Mouse (Mus musculus) embryonic facial prominence, embryonic 12.5 days (tissue): ENCODE measurements at regions not wholly inside any gene's neighbourhood (a gene's known extent, or its start where the extent isn't known, plus 50 kb on each side); places are given as distances from the start of the nearest gene placed in this dataset.

Experiments used
- ATAC-seq: fragments of 200-750 bp; cut with Nextera tagmentation; 2 replicates; pipeline ENCODE4 v1.8.0; 2017; ENCODE audit not compliant: insufficient number of reproducible peaks, insufficient read depth, low FRiP score, low TSS enrichment
- H3K27ac ChIP-seq: fragments of 300-500 bp; sonication (generic); 2 replicates; pipeline ENCODE4 v1.5.1; 2016; ENCODE audit warnings: mild to moderate bottlenecking
- H3K27me3 ChIP-seq: fragments of 300-500 bp; sonication (generic); 2 replicates; pipeline ENCODE4 v1.6.1; 2016; ENCODE audit warnings: mild to moderate bottlenecking, moderate library complexity
- H3K36me3 ChIP-seq: fragments of 300-500 bp; sonication (generic); 2 replicates; pipeline ENCODE4 v1.6.1; 2016; ENCODE audit warnings: mild to moderate bottlenecking
- H3K4me1 ChIP-seq: fragments of 300-500 bp; sonication (generic); 2 replicates; pipeline ENCODE4 v1.6.1; 2016
- H3K4me2 ChIP-seq: fragments of 300-500 bp; sonication (generic); replicated peaks from 2 replicates; pipeline ENCODE4 v1.6.1; 2016; ENCODE audit warnings: mild to moderate bottlenecking, moderate library complexity
- H3K4me3 ChIP-seq: fragments of 300-500 bp; sonication (generic); 2 replicates; pipeline ENCODE4 v1.5.1; 2016; ENCODE audit warnings: mild to moderate bottlenecking
- H3K9ac ChIP-seq: fragments of 300-500 bp; sonication (generic); 2 replicates; pipeline ENCODE4 v1.6.1; 2016; ENCODE audit warnings: mild to moderate bottlenecking, moderate library complexity
- H3K9me3 ChIP-seq: fragments of 300-500 bp; sonication (generic); 2 replicates; pipeline ENCODE4 v1.6.1; 2016; ENCODE audit warnings: mild to moderate bottlenecking, moderate library complexity
- WGBS: fragments of 180-500 bp; shearing (Covaris S2); methylation state at CpG from one replicate; pipeline ENCODE4 v1.1.7; 2016; 5-methylcytosine and 5-hydroxymethylcytosine counted together

DNA sequence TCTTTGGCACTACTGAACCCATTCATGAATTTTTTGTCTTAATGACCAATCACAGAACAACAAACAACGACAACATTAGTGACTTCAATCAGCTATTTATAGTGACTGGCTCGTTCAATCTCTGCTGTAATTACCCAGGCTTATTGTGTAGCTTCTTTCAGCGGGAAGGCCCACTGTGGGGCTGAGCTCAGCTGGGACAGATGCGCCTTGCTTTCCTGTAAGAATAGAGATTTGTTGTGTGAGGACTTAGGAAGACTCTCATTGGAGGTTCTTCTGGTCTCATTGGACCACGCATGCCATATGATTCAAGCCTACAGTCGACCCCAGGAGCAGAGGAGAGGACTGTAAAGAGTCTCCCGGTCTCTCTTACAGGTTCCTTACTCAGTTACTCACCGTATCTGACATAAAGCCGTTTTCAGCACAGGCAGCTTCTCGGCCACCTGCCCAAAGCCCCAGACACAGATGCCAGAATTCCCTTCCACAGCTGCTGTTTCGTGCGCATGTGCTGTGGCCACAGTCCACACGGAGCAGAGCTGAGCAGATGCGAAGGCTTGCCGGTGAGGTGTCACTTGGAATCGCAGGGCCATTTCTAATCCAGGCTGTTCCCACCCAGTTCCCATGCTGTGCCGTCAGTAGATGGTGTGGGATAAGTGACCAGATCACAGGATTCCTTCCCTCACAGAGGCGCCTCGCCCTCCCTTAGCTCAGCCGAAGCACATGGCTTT lies 145.5 kb upstream of the Frmd6 start:
- Histone ChIP-seq H3K4me1 (peaks cover 11% of the 10 kb centered on the region; the same call in 1 of the 2 replicates), H3K9ac (no peak overlapping the region), H3K27ac (no peak overlapping the region), H3K27me3 (no peaks in the 10 kb centered on the region), H3K4me2 (no peak overlapping the region), H3K36me3 (no peaks in the 10 kb centered on the region), H3K4me3 (no peak overlapping the region), H3K9me3 (no peaks in the 10 kb centered on the region)
- peak; percentile 52; the same call in 1 of the 2 replicates for ATAC-seq
- 74% methylated on average over 20 of the region's 20 CpGs for whole genome bisulfite sequencing

DNA sequence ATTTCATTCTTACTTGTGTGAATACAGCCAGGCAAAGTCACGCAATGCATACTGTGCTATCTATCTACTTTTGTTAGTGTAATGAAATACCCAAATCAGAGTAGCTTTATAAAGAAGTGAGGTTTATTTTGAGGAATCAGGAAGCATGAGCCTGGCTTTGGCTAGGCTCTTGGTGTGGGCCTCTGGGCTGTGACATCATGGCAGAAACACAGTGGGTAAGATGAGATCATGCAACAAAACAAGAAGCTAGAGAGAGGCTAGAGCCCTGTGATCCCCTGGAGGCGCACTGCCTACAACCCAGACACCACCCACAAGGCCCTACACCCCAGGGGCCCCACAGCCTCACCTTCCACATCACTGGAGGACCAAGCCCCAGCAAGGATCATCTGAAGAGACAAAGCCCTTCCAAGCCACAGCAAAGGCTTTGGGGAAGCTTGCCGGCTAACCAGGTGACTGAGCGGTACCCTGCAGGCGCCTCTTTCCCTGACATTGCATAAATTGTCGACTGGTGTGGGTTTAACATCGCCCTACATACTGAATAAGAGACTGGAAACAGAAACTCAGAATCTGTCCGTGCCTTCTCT lies 143.8 kb upstream of the Frmd6 start:
- H3K4me3 ChIP-seq: no peak overlapping the region
- no peaks in the 10 kb centered on the region for H3K27me3 ChIP-seq
- ATAC-seq: no peak
- no peak overlapping the region for H3K27ac ChIP-seq
- no peaks in the 10 kb centered on the region for H3K9me3 ChIP-seq
- peaks cover 22% of the 10 kb centered on the region for H3K4me1 ChIP-seq
- H3K4me2 ChIP-seq: no peak overlapping the region
- H3K36me3 ChIP-seq: no peaks in the 10 kb centered on the region
- no peak overlapping the region for H3K9ac ChIP-seq
- 87% methylated on average over 8 of the region's 8 CpGs for WGBS

DNA sequence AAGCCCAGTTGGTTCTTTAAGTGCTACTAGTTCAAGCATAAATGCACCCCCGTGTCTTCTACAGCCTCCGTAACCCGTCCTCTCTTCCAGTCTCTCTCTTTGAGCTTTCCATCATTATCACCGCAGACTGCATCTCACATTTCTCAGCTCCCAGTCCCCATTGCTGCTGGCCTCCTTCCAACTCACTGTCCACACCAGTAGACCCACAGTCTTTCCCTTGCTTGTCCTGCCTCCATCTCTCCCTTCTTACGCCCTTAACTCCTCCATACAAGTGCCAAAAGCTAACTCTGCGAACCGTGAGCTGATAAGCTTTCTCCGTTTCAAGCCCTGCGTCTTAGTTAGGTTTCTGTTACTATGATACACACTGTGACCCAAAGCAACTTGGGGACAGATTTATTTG lies 141.0 kb upstream of the Frmd6 start:
- no peak overlapping the region for H3K9ac ChIP-seq
- no peak for ATAC-seq
- no peak overlapping the region for H3K4me2 ChIP-seq
- H3K4me1 ChIP-seq: peaks cover 33% of the 10 kb centered on the region
- H3K9me3 ChIP-seq: no peaks in the 10 kb centered on the region
- no peaks in the 10 kb centered on the region for H3K36me3 ChIP-seq
- H3K27me3 ChIP-seq: no peaks in the 10 kb centered on the region
- 87% methylated on average over 9 of the region's 9 CpGs for WGBS
- no peak overlapping the region for H3K27ac ChIP-seq
- H3K4me3 ChIP-seq: no peak overlapping the region

DNA sequence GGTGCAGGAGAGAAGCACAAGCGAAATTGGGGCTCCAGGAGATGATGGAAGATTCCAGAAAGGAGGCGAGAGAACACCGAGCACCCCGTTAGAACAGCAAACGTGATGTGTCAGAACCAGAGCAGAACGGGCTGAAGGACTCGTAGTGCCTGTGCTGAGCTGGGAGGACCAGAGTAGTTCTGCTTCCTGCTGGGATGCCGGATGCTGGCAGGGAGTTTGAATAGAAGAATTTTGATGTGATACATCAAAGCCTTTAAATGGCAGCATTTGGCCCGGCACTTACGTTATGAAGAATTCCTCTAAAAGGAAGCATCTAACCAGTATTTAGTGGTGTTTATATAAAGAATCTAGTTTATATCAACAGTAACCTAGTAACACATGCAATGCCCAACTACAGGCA lies 139.9 kb upstream of the Frmd6 start:
- 73% methylated on average over 10 of the region's 10 CpGs for WGBS
- Histone ChIP-seq H3K9ac (no peak overlapping the region), H3K4me3 (no peak overlapping the region), H3K36me3 (no peaks in the 10 kb centered on the region), H3K4me1 (peaks cover 33% of the 10 kb centered on the region), H3K4me2 (0 out of 2 replicates have a peak overlapping the region, but pooled peaks have one; percentile 15), H3K9me3 (no peaks in the 10 kb centered on the region), H3K27ac (no peak overlapping the region), H3K27me3 (no peaks in the 10 kb centered on the region)
- ATAC-seq: no peak

DNA sequence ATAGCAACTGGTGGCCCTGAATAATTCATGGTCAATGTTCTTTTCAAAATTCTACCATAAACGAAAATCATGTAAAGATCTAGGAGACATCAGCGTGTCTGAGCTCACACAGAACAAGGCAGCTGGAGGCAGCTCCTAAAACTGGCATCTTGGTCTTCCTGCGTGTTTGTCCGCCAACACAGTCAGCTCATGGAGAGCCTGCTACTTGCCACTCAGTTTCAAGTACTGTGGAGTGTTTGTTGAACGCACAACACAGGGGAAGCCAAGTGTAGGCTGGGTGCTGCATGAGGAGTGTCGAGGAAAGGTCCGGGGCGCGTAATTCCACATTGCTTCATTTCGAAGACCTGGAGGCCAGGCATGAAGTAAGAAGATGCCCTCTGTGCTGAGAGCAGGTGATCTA lies 139.0 kb upstream of the Frmd6 start:
- Histone ChIP-seq H3K27me3 (no peaks in the 10 kb centered on the region), H3K27ac (no peak overlapping the region), H3K9ac (no peak overlapping the region), H3K4me2 (no peak overlapping the region), H3K36me3 (no peaks in the 10 kb centered on the region), H3K4me3 (no peak overlapping the region), H3K4me1 (peaks cover 32% of the 10 kb centered on the region), H3K9me3 (no peaks in the 10 kb centered on the region)
- WGBS: 93% methylated on average over 10 of the region's 10 CpGs
- ATAC-seq: no peak; the same call in 1 of the 2 replicates

DNA sequence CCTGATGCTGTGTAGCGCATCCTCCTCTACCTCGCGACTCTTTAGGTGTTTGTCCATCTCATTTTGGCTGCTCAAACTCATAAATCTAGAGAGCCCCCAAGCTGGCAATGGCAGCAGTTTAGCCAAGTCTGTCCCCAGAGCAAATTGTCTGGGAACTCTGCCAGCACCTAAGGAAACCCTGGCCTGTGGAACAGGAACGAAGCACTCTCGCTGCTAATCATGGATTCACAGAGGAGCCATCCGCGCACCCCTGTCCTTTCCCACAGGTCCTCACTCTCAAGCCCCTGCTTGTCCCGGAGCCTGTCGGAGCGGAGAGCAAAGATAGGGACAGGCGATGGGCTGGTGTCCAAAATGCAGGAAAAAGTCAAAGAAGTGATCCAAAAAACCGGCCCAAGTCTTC lies 138.3 kb upstream of the Frmd6 start:
- Histone ChIP-seq H3K4me1 (peaks cover 28% of the 10 kb centered on the region), H3K9ac (no peak overlapping the region), H3K27ac (no peak overlapping the region), H3K4me2 (no peak overlapping the region), H3K27me3 (no peaks in the 10 kb centered on the region), H3K36me3 (no peaks in the 10 kb centered on the region), H3K9me3 (no peaks in the 10 kb centered on the region), H3K4me3 (no peak overlapping the region)
- WGBS: 81% methylated on average over 12 of the region's 12 CpGs
- no peak for ATAC-seq

DNA sequence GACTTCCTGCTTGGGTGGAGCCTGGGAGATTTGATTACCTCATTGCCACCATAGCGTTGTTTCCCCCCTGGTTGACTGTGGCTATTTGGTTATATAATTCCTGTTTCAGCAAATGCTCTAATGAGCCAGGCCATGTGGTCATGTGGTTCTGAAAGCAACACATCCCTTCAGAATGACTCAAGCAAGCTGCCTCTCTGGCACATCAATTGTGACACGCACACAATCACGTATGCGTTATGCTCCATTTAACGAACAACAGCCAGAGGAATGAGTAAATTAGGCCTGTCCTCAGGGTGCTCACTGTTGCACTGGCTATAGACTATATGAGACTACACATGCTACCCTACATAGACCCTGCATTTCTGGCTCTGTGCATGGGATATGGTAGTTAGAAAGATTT lies 130.2 kb upstream of the Frmd6 start:
- no peak overlapping the region for H3K4me3 ChIP-seq
- H3K9me3 ChIP-seq: no peaks in the 10 kb centered on the region
- no peak overlapping the region for H3K27ac ChIP-seq
- H3K9ac ChIP-seq: no peak overlapping the region
- H3K36me3 ChIP-seq: no peaks in the 10 kb centered on the region
- H3K27me3 ChIP-seq: no peaks in the 10 kb centered on the region
- WGBS: 89% methylated on average over 5 of the region's 5 CpGs
- H3K4me1 ChIP-seq: no peaks in the 10 kb centered on the region
- ATAC-seq: no peak
- H3K4me2 ChIP-seq: no peak overlapping the region

DNA sequence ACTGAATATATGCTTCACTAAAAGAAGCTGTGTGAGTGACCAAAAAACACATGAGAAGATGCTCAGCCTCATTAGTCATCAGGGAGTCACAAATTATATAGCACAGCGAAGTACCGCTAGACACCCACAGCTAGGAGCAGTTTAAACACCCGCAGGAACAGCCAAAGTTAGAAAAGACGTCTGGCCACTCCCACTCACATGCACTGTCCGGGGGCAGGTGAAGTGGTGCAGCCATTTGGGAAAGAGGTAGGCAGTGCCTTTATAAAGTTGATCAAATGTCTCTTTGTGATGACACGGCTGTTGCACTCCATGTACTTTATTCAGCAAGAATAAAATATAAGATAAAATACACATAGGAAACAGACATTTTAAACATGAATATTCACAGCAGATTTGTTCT lies 129.1 kb upstream of the Frmd6 start:
- H3K4me2 ChIP-seq: no peak overlapping the region
- no peaks in the 10 kb centered on the region for H3K9me3 ChIP-seq
- WGBS: 78% methylated on average over 6 of the region's 6 CpGs
- H3K27me3 ChIP-seq: no peaks in the 10 kb centered on the region
- no peak overlapping the region for H3K27ac ChIP-seq
- ATAC-seq: no peak
- H3K4me1 ChIP-seq: no peaks in the 10 kb centered on the region
- H3K36me3 ChIP-seq: no peaks in the 10 kb centered on the region
- H3K9ac ChIP-seq: no peak overlapping the region
- H3K4me3 ChIP-seq: no peak overlapping the region

DNA sequence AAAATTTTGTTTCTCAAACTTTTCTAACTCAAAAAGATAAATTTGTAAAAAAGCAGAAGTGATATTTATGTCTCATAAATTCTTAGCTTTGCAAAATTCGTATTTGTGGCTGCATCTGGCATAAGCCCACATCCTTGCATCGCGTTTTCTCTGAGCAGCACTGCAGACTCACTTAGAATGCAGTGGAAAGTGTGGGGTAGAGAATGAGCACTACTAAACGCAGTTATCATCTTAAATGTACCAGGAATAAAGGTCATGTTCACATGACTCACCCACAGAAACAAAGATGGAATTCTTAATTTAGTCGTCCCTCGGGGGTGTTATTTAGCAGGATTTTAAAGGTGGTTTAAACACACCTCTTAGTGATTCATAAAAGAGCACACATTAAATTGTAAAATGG lies 126.8 kb upstream of the Frmd6 start:
- Histone ChIP-seq H3K4me2 (no peak overlapping the region), H3K27ac (no peak overlapping the region), H3K4me1 (no peaks in the 10 kb centered on the region), H3K9ac (no peak overlapping the region), H3K4me3 (no peak overlapping the region), H3K27me3 (no peaks in the 10 kb centered on the region), H3K36me3 (no peaks in the 10 kb centered on the region), H3K9me3 (no peaks in the 10 kb centered on the region)
- 75% methylated on average over 6 of the region's 6 CpGs for WGBS
- ATAC-seq: no peak

DNA sequence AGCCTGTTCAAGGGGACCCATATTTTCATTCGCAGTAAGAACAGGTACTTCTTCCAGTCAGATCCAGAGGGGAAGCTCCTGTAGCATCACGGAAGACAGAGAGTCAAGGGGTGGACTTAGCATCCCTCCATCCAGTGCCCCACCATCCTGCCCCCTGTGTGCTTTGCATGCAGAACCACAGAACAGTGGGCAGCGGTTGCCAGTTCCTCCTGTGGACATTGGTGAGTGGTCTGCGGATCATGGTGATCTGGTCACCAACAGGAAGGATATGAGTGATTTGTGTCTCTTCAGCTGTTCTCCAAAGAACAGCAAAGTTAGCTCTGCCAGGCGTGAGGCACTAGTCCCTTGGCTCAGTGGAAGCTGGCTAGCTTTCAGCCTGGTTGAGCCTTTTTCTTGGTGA lies 122.8 kb upstream of the Frmd6 start:
- H3K4me3 ChIP-seq: no peak overlapping the region
- H3K36me3 ChIP-seq: no peaks in the 10 kb centered on the region
- no peaks in the 10 kb centered on the region for H3K9me3 ChIP-seq
- WGBS: 93% methylated on average over 5 of the region's 5 CpGs
- H3K9ac ChIP-seq: no peak overlapping the region
- no peak for ATAC-seq
- H3K27ac ChIP-seq: no peak overlapping the region
- H3K4me1 ChIP-seq: 0 out of 2 replicates have a peak, but pooled peaks cover under 1% of the 10 kb centered on the region
- no peak overlapping the region for H3K4me2 ChIP-seq
- no peaks in the 10 kb centered on the region for H3K27me3 ChIP-seq

DNA sequence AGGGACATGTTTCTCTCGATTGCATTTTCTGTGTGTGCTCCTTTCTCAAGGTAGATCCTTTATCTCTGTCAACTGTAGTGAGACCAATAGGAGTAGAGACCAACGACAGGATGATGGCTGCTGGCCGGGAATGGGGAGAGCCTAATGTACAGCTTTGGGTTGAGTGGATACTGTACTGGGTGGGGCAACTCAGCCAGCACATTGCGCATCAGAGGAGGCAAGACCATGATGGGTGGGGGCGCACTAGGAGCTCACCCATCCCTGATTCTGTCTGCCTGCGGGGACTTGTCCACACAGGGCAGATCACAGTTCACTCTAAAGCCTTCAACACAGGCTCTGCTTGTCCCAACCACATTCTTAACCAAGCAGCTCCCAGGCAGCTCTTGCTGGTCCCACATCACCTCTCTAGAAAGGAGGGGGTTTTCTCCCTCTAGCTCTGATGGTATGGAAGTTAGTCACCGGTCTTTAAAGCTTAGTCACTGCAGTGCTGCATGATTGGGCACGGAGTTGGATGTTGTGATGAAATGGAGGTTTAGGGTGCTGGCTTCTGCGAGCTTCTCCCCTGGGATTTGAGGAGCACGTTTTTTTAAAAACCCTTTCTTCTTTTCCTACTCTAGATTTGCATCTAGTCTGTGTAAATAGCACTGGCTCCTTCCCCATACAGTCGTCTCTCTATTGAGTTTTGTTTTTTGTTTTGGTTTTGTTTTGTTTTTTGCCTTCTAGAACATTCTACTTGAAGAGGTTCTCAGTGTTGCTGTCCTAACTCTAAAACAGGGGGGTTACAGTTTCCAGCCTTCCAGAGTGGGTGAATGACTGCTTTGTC lies 118.3 kb upstream of the Frmd6 start:
- Histone ChIP-seq H3K27me3 (no peaks in the 10 kb centered on the region), H3K27ac (no peak overlapping the region), H3K36me3 (no peaks in the 10 kb centered on the region), H3K4me1 (0 out of 2 replicates have a peak, but pooled peaks cover 10% of the 10 kb centered on the region), H3K4me2 (no peak overlapping the region), H3K9ac (no peak overlapping the region), H3K4me3 (no peak overlapping the region), H3K9me3 (no peaks in the 10 kb centered on the region)
- WGBS: 84% methylated on average over 11 of the region's 11 CpGs
- no peak for ATAC-seq
